Mouse (Mus musculus) embryonic facial prominence, embryonic 10.5 days (tissue): ENCODE measurements around the gene Vps52. TPM values are rescaled to one million over a fixed set of nuclear protein-coding genes. Genes with fewer than 3 reads are reported as not detected.
"Not testable (repeated sequence)": the region's sequence is repeated elsewhere in the genome, so short reads cannot be mapped to it uniquely, and the experiment has no call there.

ENCODE experiments used
- DNase-seq: peaks from one replicate; pipeline ENCODE4 v3.0.0-alpha.2; 2017; ENCODE audit warnings: low spot score
- H3K27ac ChIP-seq: fragments of 300-500 bp; sonication (generic); replicated peaks from 2 replicates; pipeline ENCODE4 v1.5.1; 2016; ENCODE audit warnings: mild to moderate bottlenecking
- H3K27me3 ChIP-seq: fragments of 300-500 bp; sonication (generic); replicated peaks from 2 replicates; pipeline ENCODE4 v1.6.1; 2016; ENCODE audit warnings: low read depth, mild to moderate bottlenecking; ENCODE audit not compliant: poor library complexity, severe bottlenecking
- H3K36me3 ChIP-seq: fragments of 300-500 bp; sonication (generic); replicated peaks from 2 replicates; pipeline ENCODE4 v1.6.1; 2016; ENCODE audit warnings: mild to moderate bottlenecking, moderate library complexity
- H3K4me1 ChIP-seq: fragments of 300-500 bp; sonication (generic); 2 replicates; pipeline ENCODE4 v1.6.1; 2016
- H3K4me3 ChIP-seq: fragments of 300-500 bp; sonication (generic); 2 replicates; pipeline ENCODE4 v1.5.1; 2016; ENCODE audit warnings: mild to moderate bottlenecking, moderate library complexity
- H3K9me3 ChIP-seq: fragments of 300-500 bp; sonication (generic); 2 replicates; pipeline ENCODE4 v1.6.1; 2016; ENCODE audit warnings: mild to moderate bottlenecking
- whole genome bisulfite sequencing: fragments of 180-500 bp; shearing (Covaris S2); methylation state at CpG from one replicate; pipeline ENCODE4 v1.1.7; 2016; 5-methylcytosine and 5-hydroxymethylcytosine counted together
- polyA plus RNA-seq: library from polyadenylated mRNA; unstranded; fragments of >200 nt; fragmentation: Nextera tagmentation; extraction: Ambion mirVana; gene quantifications from 2 replicates; pipeline ENCODE4 v1.2.1, GENCODE M21; 2016

The Vps52 gene
- polyA plus RNA-seq, 1 experiment from 2014 or later, result 48.2 TPM

DNA sequence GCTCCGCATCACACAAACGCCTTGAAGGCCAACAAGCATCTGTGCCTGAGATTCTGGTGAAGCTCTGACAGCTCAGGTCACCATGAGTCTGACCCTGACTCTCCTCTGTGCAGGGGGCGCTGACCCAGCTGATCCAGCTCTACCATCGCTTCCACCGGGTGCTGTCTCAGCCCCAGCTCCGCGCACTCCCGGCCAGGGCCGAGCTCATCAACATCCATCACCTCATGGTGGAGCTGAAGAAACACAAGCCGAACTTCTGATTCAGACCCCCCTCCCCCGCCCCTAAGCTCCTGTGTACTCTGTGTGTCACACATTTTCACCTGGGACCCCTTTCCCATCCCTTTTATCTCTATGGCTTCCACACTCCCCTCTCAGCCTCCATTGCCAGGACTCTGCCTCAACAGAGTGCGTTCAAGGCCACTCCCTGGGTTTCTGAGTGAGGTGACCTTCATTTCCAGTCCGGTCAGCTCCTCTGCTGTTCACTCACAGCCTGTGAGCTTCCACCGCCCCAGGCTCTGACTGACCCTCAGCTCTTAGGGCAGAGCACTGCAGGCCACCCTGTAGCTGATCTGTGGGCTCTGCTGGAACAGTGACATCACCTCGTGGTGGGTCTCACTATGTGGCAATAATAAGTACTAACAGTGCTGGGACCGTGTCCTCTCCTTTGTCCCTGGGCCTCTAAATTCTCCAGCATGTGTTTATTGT is 10.4 kb downstream of the Vps52 start:
- H3K36me3 ChIP-seq, result peaks cover 54% of the 10 kb centered on the region
- no peaks in the 10 kb centered on the region for H3K4me1 ChIP-seq
- no peak for DNase-seq
- 0 out of 2 replicates have a peak, but pooled peaks cover 3% of the 10 kb centered on the region for H3K9me3 ChIP-seq
- 87% methylated on average over 16 of the region's 16 CpGs for WGBS
- H3K4me3 ChIP-seq, result no peak overlapping the region
- H3K27me3 ChIP-seq, result no peaks in the 10 kb centered on the region
- no peak overlapping the region for H3K27ac ChIP-seq

DNA sequence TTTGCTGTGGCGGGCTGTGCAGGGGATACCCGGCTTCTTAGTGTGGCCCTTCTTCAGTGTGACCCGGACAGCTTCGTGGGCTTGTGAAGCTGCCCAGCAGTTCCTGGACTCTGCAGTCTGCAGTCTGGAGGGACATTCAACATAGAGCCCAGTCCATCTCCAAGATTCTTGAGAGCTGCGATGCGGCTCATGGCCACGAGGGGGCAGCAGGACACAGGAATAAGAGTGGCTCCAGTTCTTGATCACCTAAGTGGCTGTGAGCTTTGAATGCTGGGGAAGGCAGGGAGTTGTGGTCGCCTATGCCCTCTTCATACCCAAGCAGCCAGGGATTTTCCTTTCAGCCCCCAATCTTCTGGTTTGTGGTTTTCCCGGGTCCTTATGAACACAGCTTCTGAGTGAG is 12.9 kb downstream of the Vps52 start:
- DNase-seq, result peak; percentile 87
- 4% methylated on average over 9 of the region's 9 CpGs for WGBS
- Histone ChIP-seq H3K9me3 (0 out of 2 replicates have a peak, but pooled peaks cover 3% of the 10 kb centered on the region), H3K27me3 (no peaks in the 10 kb centered on the region), H3K4me1 (no peaks in the 10 kb centered on the region), H3K27ac (no peak overlapping the region), H3K36me3 (peaks cover 30% of the 10 kb centered on the region), H3K4me3 (no peak overlapping the region)

DNA sequence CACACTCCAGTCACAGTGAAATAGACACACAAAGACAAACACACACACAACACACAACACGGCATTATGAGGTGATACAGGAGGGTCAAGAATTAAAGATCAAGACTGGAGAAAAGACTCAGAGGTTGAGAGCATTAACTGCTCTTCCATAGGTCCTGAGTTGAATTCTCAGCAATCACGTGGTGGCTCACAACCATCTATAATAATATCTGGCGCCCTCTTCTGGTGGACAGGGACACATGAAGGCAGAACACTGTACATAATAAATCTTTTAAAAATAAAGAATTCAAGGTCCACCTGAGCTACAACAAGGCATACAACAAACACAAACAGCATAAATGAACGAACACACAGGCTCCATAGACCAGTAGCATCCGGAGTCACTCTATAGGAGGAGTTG is 13.3 kb downstream of the Vps52 start:
- H3K27me3 ChIP-seq, result no peaks in the 10 kb centered on the region
- 36% methylated on average over 5 of the region's 5 CpGs for WGBS
- H3K4me3 ChIP-seq, result no peak overlapping the region
- peaks cover 25% of the 10 kb centered on the region for H3K36me3 ChIP-seq
- H3K9me3 ChIP-seq, result 0 out of 2 replicates have a peak, but pooled peaks cover 3% of the 10 kb centered on the region
- DNase-seq, result no peak
- H3K27ac ChIP-seq, result no peak overlapping the region
- H3K4me1 ChIP-seq, result no peaks in the 10 kb centered on the region

DNA sequence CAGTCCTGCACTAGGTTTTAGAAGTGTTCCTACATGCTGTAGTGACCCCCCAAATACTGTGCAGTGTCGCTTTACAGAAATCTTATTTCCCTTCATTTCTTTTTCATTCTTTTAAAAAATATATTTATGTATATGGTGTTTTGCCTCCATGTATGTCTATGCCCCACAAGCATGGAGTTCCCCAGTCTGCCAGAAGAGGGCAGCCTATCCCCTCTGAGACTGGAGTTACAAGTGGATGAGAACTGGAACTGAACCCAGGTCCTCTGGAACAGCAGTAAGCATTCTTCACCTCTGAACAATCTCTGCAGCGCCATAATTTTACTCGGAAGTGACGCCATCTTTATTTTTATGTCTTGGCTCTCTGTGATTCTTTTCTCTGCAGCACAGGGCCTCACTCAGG is 13.8 kb downstream of the Vps52 start:
- no peaks in the 10 kb centered on the region for H3K27me3 ChIP-seq
- WGBS, result 76% methylated on average over 4 of the region's 4 CpGs
- no peaks in the 10 kb centered on the region for H3K4me1 ChIP-seq
- DNase-seq, result no peak
- H3K9me3 ChIP-seq, result 0 out of 2 replicates have a peak, but pooled peaks cover 3% of the 10 kb centered on the region
- H3K4me3 ChIP-seq, result no peak overlapping the region
- peaks cover 22% of the 10 kb centered on the region for H3K36me3 ChIP-seq
- no peak overlapping the region for H3K27ac ChIP-seq

DNA sequence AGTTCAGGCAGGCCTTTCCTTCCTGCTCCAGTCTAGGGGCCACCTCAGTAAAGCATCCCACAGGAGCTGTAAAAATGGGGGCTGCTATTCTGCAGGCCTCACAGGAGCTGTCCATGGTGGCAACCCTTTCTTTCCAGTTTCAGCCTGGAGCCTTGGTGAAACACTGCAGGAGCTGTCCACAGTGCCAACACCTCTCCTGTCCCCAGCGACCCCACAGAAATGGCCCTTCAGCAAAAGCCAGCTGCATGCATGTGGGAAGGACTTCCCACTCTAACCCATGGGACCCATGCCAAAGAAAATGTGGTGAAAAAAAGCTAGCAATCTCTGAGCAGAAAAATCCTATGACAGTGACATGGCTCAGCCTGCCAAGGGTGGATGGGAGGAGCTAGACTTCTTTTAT is 17.1 kb downstream of the Vps52 start:
- Histone ChIP-seq H3K36me3 (no peaks in the 10 kb centered on the region), H3K27me3 (peaks cover 25% of the 10 kb centered on the region), H3K4me3 (no peak overlapping the region), H3K4me1 (peaks cover 1% of the 10 kb centered on the region), H3K27ac (no peak overlapping the region), H3K9me3 (0 out of 2 replicates have a peak, but pooled peaks cover 3% of the 10 kb centered on the region)
- 6% methylated on average over 1 of the region's 1 CpGs for WGBS
- DNase-seq, result peak; percentile 69

DNA sequence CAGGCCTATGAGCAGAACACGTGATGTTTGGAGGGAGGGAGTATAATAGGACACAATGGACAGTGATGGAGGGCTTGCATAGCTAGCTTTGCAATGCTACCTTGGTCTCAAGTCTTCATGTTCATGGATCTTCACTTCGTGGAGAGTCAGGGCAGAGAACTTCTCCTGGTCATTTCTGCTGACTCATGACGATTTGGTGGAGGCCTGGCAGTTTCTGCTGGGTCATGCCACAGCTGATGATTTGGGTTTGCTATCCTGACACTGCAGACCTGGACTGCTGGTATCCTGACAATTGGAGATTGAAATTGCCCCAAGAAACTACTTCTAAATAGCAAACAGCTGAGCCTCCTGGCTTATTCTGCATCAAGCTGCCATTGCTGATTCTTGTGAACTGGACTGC is 18.0 kb downstream of the Vps52 start:
- no peak for DNase-seq
- Histone ChIP-seq H3K9me3 (0 out of 2 replicates have a peak, but pooled peaks cover 3% of the 10 kb centered on the region), H3K4me3 (no peak overlapping the region), H3K27me3 (peaks cover 34% of the 10 kb centered on the region), H3K4me1 (peaks cover 10% of the 10 kb centered on the region), H3K27ac (no peak overlapping the region), H3K36me3 (no peaks in the 10 kb centered on the region)
- WGBS, result 61% methylated on average over 3 of the region's 3 CpGs

DNA sequence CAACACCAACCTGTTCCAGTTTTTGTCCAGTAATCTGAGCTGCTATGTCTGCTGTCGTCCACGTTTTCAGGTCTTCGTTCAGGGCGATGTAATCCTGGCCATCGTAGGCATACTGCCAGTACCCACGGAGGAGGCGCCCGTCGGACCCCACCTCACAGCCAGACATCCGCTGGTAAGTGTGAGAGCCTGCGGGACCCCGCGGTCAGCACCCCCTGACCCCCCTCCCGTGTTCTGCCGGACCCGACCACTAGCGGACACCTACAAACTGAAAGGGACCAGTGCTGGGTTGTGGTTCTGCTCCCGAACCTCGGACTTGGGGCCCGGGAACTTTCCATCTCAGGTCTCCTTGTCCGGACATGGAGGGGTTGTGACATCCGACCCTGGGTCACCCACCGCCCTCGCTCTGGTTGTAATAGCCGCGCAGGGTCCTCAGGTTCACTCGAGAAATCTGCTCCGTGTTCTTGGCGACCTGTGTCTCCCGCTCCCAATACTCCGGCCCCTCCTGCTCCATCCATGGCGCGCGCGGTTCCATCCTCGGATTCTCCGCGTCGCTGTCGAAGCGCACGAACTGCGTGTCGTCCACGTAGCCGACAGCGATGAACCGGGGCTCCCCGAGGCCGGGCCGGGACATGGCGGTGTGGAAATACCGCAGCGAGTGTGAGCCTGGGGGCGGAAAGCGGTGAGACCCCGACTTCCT is 22.4 kb downstream of the Vps52 start:
- peak overlapping the region; percentile 51 for H3K27ac ChIP-seq
- 2% methylated on average over 57 of the region's 57 CpGs for WGBS
- no peaks in the 10 kb centered on the region for H3K9me3 ChIP-seq
- peak overlapping the region; percentile 60 for H3K4me3 ChIP-seq
- no peaks in the 10 kb centered on the region for H3K36me3 ChIP-seq
- peaks cover 38% of the 10 kb centered on the region for H3K4me1 ChIP-seq
- H3K27me3 ChIP-seq, result peaks cover 58% of the 10 kb centered on the region
- DNase-seq, result peak; percentile 28

DNA sequence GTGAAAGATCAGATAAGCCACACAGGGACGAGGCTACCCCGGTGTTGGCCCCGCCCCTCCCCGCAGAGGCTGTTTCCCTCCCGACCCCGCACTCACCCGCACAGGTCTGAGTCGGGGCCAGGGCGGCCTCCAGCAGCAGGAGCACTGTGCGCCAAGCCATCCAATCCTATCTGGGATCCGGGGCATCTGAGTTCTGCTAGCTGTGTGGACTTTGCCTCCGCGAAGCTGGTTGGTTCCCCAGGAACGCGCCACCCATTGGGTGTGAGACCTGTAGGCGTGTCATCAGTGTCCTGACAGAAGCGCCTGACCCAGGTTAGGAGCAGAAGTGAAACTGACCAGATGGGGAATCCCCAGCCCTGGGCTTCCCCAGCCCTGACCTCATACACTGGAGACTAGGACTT is 23.0 kb downstream of the Vps52 start:
- peaks cover 58% of the 10 kb centered on the region for H3K27me3 ChIP-seq
- peak overlapping the region; percentile 51 for H3K27ac ChIP-seq
- peak overlapping the region; percentile 60 for H3K4me3 ChIP-seq
- H3K4me1 ChIP-seq, result peaks cover 38% of the 10 kb centered on the region
- under 1% methylated on average over 17 of the region's 17 CpGs for WGBS
- no peaks in the 10 kb centered on the region for H3K9me3 ChIP-seq
- no peaks in the 10 kb centered on the region for H3K36me3 ChIP-seq
- peak; percentile 64 for DNase-seq

DNA sequence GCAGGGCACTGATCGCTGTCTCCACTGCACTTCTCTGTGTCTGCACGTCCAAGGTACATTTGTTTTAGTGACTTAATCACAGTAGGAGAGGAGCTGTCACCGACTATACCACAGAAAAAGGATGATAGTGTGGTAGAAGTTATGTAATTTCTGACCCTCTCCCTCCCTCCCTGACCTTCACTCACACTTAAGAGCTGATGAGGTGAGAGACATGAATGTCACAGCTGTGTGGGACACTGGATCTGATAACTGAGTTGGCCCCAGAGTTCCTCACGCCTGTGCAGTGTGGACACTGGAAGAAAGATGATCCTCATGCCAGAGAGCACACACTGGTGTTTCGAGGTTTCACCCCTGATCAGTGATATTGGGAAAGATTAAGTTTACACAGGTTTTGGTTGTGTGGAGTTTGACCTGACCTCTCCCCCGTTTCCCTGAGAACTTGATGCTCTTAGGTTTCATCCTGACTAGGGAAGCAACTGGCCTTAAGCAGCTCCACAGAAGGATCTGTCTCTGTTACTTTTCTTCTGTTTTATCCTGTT is 24.0 kb downstream of the Vps52 start:
- H3K27me3 ChIP-seq, result peaks cover 58% of the 10 kb centered on the region
- no peak overlapping the region for H3K4me3 ChIP-seq
- H3K27ac ChIP-seq, result no peak overlapping the region
- H3K4me1 ChIP-seq, result peaks cover 38% of the 10 kb centered on the region
- no peaks in the 10 kb centered on the region for H3K36me3 ChIP-seq
- DNase-seq, result no peak
- WGBS, result 72% methylated on average over 6 of the region's 6 CpGs
- no peaks in the 10 kb centered on the region for H3K9me3 ChIP-seq

DNA sequence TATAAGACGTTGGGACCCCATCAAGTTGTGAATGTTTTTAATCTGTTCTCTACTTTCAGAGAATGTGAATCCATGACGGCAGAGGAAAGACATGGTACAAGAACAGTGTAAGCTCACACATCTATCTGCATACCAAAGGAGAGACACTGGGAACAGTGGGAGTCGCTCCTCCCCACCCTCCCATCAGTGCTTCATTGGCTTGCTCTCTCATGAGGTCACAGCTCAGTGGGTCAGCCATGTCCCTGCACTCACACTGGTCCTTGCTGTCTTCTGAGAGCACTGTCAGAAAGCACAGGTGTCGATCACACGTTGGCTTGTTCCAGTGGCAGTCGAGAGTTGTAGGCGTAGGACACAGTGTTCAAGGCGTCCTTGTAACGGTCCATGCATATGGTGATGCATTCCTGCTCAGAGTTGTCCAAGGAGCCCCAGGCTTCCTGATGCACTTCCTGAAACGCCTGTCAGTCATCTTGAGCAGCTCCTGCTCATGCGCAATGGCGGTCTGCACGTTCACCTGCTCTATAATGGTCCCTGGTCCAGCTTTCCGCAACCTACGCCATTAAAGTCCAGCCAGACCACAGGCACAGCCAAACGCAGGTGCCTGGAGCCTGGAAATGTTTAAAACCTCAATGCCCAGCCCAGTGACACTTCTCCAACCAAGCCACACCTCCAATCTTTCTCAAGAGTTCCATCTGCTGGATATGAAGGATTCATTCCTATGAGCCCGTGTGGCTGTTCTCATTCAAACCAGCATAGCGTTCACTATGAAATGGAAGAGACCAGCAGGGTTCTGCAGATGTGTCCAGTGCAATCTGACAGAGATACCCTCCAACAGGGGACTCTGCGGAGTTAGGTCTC is 24.8 kb downstream of the Vps52 start:
- H3K27ac ChIP-seq, result peak overlapping the region; percentile 90
- peaks cover 56% of the 10 kb centered on the region for H3K27me3 ChIP-seq
- H3K36me3 ChIP-seq, result no peaks in the 10 kb centered on the region
- peak overlapping the region; percentile 67; the same call in 1 of the 2 replicates for H3K4me3 ChIP-seq
- 79% methylated on average over 19 of the region's 19 CpGs for WGBS
- no peak for DNase-seq
- H3K9me3 ChIP-seq, result no peaks in the 10 kb centered on the region
- H3K4me1 ChIP-seq, result peaks cover 38% of the 10 kb centered on the region

DNA sequence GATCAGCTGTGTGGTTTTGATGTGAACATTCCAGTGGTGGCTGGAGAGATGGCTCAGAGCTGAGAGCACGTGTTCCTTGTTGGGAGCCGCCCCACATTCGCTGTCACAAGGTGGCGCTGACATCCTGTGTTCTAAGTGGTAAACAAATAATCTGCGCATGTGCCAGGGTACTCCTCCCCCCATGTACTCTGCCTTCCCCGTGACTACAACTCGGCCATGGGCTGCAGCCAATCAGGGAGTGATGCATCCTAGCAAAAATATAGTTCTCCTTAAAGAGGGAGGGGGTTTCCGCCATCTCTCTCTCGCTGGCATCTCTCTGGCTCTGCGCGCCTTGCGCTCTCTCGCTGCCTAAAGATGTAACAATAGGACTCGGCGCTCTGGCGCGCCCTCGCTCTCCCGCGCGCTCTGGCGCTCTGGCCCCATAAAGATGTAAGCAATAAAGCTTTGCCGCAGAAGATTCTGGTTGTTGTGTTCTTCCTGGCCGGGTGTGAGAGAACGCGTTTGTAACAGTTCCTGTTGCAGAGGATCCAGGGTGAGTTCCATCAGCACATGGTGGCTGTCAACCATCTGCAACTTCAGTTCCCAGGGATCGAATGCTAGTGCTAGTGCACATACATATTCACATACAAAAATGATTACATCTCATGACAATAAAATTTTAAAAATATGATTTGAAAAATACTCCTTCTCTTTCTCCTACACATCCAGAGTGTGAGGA is 25.7 kb downstream of the Vps52 start:
- peaks cover 46% of the 10 kb centered on the region for H3K27me3 ChIP-seq
- DNase-seq, result peak; percentile 93
- H3K36me3 ChIP-seq, H3K9me3 ChIP-seq: not testable (repeated sequence)
- 1% methylated on average over 27 of the region's 27 CpGs for WGBS
- H3K4me3 ChIP-seq, result peak overlapping the region; percentile 67
- H3K4me1 ChIP-seq, result peaks cover 38% of the 10 kb centered on the region
- H3K27ac ChIP-seq, result peak overlapping the region; percentile 90

DNA sequence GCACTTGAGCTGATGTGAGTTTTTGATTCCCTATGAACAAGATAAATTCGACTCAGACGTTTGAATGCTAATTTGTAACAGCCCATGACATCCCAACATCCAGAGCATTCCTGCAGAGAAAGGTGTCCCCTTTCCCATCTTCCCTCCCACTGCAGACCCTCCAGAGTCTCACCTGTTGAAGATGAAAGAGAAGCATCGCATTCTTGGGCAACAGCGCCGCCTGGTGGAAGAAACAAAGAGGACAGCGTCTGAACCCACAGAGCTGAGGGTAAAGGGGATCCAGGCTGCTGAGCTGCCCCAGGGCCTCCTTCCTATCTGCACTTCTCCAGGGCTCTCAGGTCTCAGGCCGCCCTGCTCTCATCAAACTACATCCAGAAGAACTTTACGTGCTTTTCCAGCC is 26.5 kb downstream of the Vps52 start:
- Histone ChIP-seq H3K4me3 (peak overlapping the region; percentile 67), H3K27me3 (peaks cover 38% of the 10 kb centered on the region), H3K4me1 (peaks cover 38% of the 10 kb centered on the region)
- not testable (repeated sequence) for H3K36me3 ChIP-seq, H3K27ac ChIP-seq, H3K9me3 ChIP-seq
- 13% methylated on average over 8 of the region's 8 CpGs for WGBS
- DNase-seq, result peak; percentile 70
